Mouse (Mus musculus): ENCODE measurements around the gene Ddx46.

GRCm38 (mm10) chr13:55636185-55636983 is 1.6 kb downstream of the Ddx46 start:
- TF ChIP-seq POLR2A (IDR thresholded peaks at IDR 0.05; ENCODE audit: borderline replicate concordance, extremely low read depth, insufficient read depth, insufficient read length, poor library complexity, severe bottlenecking): no peak
- no peak for TF ChIP-seq CTCF (IDR thresholded peaks at IDR 0.05; ENCODE audit: borderline replicate concordance, extremely low read depth, insufficient read depth, insufficient read length)
